Comparison of ENCODE assay signal across 8 mouse cellular contexts in the genomic region with DNA sequence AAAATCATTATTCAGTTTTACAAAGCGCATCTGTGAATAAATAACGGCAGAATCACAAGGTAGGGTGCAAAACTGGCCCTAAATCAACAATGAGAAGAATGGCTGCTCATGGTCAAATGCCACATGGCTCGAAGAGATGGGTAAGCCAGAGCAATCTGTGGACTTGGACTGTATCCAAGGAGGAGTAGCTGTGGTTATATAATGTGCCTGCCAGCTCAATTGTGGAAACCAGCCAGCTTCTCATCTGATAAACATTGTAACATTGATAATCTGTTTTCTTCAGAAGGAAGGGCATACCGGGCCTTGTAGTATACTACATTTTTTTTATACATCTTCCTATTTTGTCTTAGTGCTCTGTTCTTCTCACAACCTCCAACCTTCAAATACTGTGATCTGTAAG. TPM values are rescaled to one million over a fixed set of nuclear protein-coding genes. Genes with fewer than 3 reads are reported as not detected.
A peak's percentile ranks its signal among the peaks of the same experiment; 100 is the strongest.
DNase-seq lines count a peak whose midpoint lies in the region; ATAC-seq and TF ChIP-seq lines count a peak whose summit lies in the region.

No protein-coding gene starts in this region.

- H3K27ac ChIP-seq in embryonic facial prominence, embryonic 14.5 days (replicated peaks; ENCODE audit: low read depth, low read length) = no peak overlapping the region
- no peak overlapping the region for H3K27ac ChIP-seq in embryonic facial prominence, embryonic 10.5 days (replicated peaks)
- H3K27ac ChIP-seq in left cerebral cortex, adult 2 months = no peak overlapping the region

- H3K4me2 ChIP-seq in embryonic facial prominence, embryonic 14.5 days (ENCODE audit: low read depth, low read length) = no peak overlapping the region

- no peaks in the 10 kb centered on the region for H3K27me3 ChIP-seq in embryonic facial prominence, embryonic 14.5 days (replicated peaks; ENCODE audit: control insufficient read depth, insufficient read depth, low read length)
- H3K27me3 ChIP-seq in embryonic facial prominence, embryonic 10.5 days (replicated peaks; ENCODE audit: low read depth, poor library complexity, severe bottlenecking) = no peaks in the 10 kb centered on the region

- no peak overlapping the region for H3K4me3 ChIP-seq in embryonic facial prominence, embryonic 14.5 days (ENCODE audit: low read depth, low read length)
- H3K4me3 ChIP-seq in embryonic facial prominence, embryonic 10.5 days = no peak overlapping the region
- H3K4me3 ChIP-seq in left cerebral cortex, adult 2 months = no peak overlapping the region

- WGBS in embryonic facial prominence, embryonic 14.5 days = 72% methylated on average over 4 of the region's 4 CpGs
- WGBS in embryonic facial prominence, embryonic 10.5 days = 92% methylated on average over 4 of the region's 4 CpGs

- ATAC-seq in embryonic facial prominence, embryonic 14.5 days (ENCODE audit: low read depth) = no peak
- ATAC-seq in granulocyte monocyte progenitor cell, adult 5-6 weeks (replicated peaks; ENCODE audit: poor library complexity, severe bottlenecking) = no peak

- H3K36me3 ChIP-seq in embryonic facial prominence, embryonic 14.5 days (ENCODE audit: control insufficient read depth, insufficient read depth, low read length) = peaks cover 63% of the 10 kb centered on the region
- H3K36me3 ChIP-seq in embryonic facial prominence, embryonic 10.5 days (replicated peaks) = peaks cover 86% of the 10 kb centered on the region

- H3K9me3 ChIP-seq in embryonic facial prominence, embryonic 14.5 days (ENCODE audit: control insufficient read depth, low read length) = no peaks in the 10 kb centered on the region
- H3K9me3 ChIP-seq in embryonic facial prominence, embryonic 10.5 days = no peaks in the 10 kb centered on the region

- intact Hi-C loops in left cerebral cortex, adult 2 months (cut with DNase I) = no loop called here

- no peak for TF ChIP-seq CTCF in left cerebral cortex, adult 2 months (IDR thresholded peaks at IDR 0.05)

- H3K9ac ChIP-seq in embryonic facial prominence, embryonic 14.5 days (ENCODE audit: low read depth, low read length) = no peak overlapping the region

- DNase-seq in embryonic facial prominence, embryonic 14.5 days (ENCODE audit: low spot score) = peak; percentile 53
- DNase-seq in embryonic facial prominence, embryonic 10.5 days (ENCODE audit: low spot score) = no peak
- peak; percentile 5 for DNase-seq in left cerebral cortex, adult 11 months (ENCODE audit: low spot score)
- DNase-seq in left cerebral cortex, adult 2 months (ENCODE audit: extremely low spot score in 1 of 2, low spot score in 2 of 2) = no peak
- DNase-seq in brain, adult 2 months (ENCODE audit: low read depth, low spot score) = peak; percentile 93
- peak; percentile 19 to 63 for DNase-seq in layer of hippocampus, adult 8-10 months (ENCODE audit: low spot score in 2 of 2)
- DNase-seq in gastrocnemius, adult 18-20 months (ENCODE audit: low spot score) = no peak

- no peaks in the 10 kb centered on the region for H3K4me1 ChIP-seq in embryonic facial prominence, embryonic 14.5 days (ENCODE audit: control insufficient read depth, insufficient read depth, low read length)
- H3K4me1 ChIP-seq in embryonic facial prominence, embryonic 10.5 days = peaks cover 5% of the 10 kb centered on the region

RNA-seq across cellular contexts. Expression of a gene that starts 31.9 kb away (rescaled TPM):
- polyA plus RNA-seq in embryonic facial prominence, embryonic 14.5 days (2014; fragmentation: Nextera tagmentation; extraction: Ambion mirVana) = 21.2 and 23.0 TPM in 2 replicates
- 24.3 and 24.9 TPM in 2 replicates for polyA plus RNA-seq in embryonic facial prominence, embryonic 10.5 days (2016; fragmentation: Nextera tagmentation; extraction: Ambion mirVana)
- 10 to 100 TPM; 23.0 to 24.3 TPM for total RNA-seq in left cerebral cortex, adult 2 months (2021)
- 10 to 100 TPM; 21.5 to 25.2 (median 23.4) TPM for total RNA-seq in layer of hippocampus, adult 8-10 months (2022)
- 24.0 and 32.6 TPM in 2 replicates for total RNA-seq in granulocyte monocyte progenitor cell, adult 5-6 weeks (2014; fragmentation: Nextera tagmentation)
- total RNA-seq in granulocyte monocyte progenitor cell, adult 5-6 weeks (2017) = 21.6 and 34.0 TPM in 2 replicates
- 10 to 100 TPM; 21.3 to 22.8 TPM for total RNA-seq in gastrocnemius, adult 18-20 months (2021)

Comparison
In these comparisons a context has a peak if more than half of its experiments do, and no peak if none do; other contexts are left out.
1. DNase-seq: peak in embryonic facial prominence, embryonic 14.5 days (single experiment), left cerebral cortex, adult 11 months (single experiment), brain, adult 2 months (single experiment) and layer of hippocampus, adult 8-10 months (2 of 2); none in embryonic facial prominence, embryonic 10.5 days (single experiment), left cerebral cortex, adult 2 months (0 of 2) and gastrocnemius, adult 18-20 months (single experiment).